24 mouse cellular contexts compared by ENCODE assay signal in the genomic region with DNA sequence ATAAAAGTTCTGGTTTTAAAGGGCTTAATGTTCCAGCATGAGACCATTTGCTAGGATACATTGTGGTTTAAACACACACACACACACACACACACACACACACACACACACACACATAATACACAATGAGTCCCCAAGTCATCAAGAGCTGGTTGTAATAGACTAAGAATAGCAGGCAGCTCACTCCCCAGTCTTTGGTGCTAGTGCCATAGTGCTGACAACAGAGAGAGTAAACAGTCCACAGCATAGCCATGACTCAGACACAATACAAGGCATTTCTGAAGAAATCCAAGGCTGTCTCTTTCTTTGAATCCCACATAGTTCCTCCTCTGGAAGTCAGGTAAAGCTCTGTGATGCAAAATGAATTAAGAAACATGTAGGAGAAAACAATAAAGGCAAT. TPM values are rescaled to one million over a fixed set of nuclear protein-coding genes. Genes with fewer than 3 reads are reported as not detected.
"Had no signal": no experiment of that assay in that cellular context is flagged by ENCODE, and none has a peak within 500 bp of the region (broad histone marks: within the 10 kb centered on the region; RNA-seq: fewer than 3 reads in every experiment).

No protein-coding gene starts in this region.

- H3K27ac ChIP-seq: limb, embryonic 12.5 days; limb, embryonic 15.5 days; liver, embryonic 14.5 days; macrophage; midbrain, embryonic 12.5 days; midbrain, embryonic 15.5 days; neural tube, embryonic 12.5 days; neural tube, embryonic 15.5 days had no signal

- H3K36me3 ChIP-seq: limb, embryonic 12.5 days; limb, embryonic 15.5 days; midbrain, embryonic 12.5 days; midbrain, embryonic 15.5 days; neural tube, embryonic 12.5 days; neural tube, embryonic 15.5 days had no signal

- H3K4me2 ChIP-seq: limb, embryonic 12.5 days; limb, embryonic 15.5 days; liver, embryonic 11.5 days; lung, embryonic 14.5 days; midbrain, embryonic 12.5 days; midbrain, embryonic 15.5 days; neural tube, embryonic 12.5 days; neural tube, embryonic 15.5 days had no signal

- H3K27me3 ChIP-seq: limb, embryonic 12.5 days; limb, embryonic 15.5 days; midbrain, embryonic 12.5 days; midbrain, embryonic 15.5 days; neural tube, embryonic 12.5 days; neural tube, embryonic 15.5 days had no signal

- DNase-seq: kidney, postnatal 14 days; kidney, postnatal 4 days; left cerebral cortex, postnatal 4 days; liver, postnatal 0 days; lung, embryonic 14.5 days; right cerebral cortex, adult 18-20 months; right cerebral cortex, postnatal 14 days; right cerebral cortex, postnatal 4 days; thymus, postnatal 25 days had no signal

- H3K4me1 ChIP-seq: limb, embryonic 12.5 days; limb, embryonic 15.5 days; midbrain, embryonic 12.5 days; midbrain, embryonic 15.5 days; neural tube, embryonic 12.5 days; neural tube, embryonic 15.5 days had no signal

- ATAC-seq: liver, postnatal 0 days; lung, postnatal 0 days; midbrain, embryonic 15.5 days had no signal

- H3K4me3 ChIP-seq: limb, embryonic 12.5 days; limb, embryonic 15.5 days; midbrain, embryonic 12.5 days; midbrain, embryonic 15.5 days; neural tube, embryonic 12.5 days; neural tube, embryonic 15.5 days had no signal

- H3K9me3 ChIP-seq: limb, embryonic 12.5 days; limb, embryonic 15.5 days; midbrain, embryonic 12.5 days; midbrain, embryonic 15.5 days; neural tube, embryonic 12.5 days; neural tube, embryonic 15.5 days had no signal

- H3K9ac ChIP-seq: limb, embryonic 12.5 days; limb, embryonic 15.5 days; liver, embryonic 14.5 days; liver, postnatal 0 days; lung, embryonic 14.5 days; midbrain, embryonic 12.5 days; midbrain, embryonic 15.5 days; neural tube, embryonic 12.5 days; neural tube, embryonic 15.5 days had no signal

RNA-seq across cellular contexts. Expression of a gene that starts 20.8 kb away (rescaled TPM):
- total RNA-seq: left cerebral cortex, adult 8-10 months; left cerebral cortex, postnatal 14 days; left cerebral cortex, postnatal 4 days had no signal
- polyA plus RNA-seq: liver, embryonic 11.5 days; liver, embryonic 14.5 days; liver, postnatal 0 days; macrophage; midbrain, embryonic 12.5 days had no signal

RNA-seq across cellular contexts. Expression of a gene that starts 44.2 kb away (rescaled TPM):
- total RNA-seq: layer of hippocampus, adult 18-20 months; layer of hippocampus, postnatal 14 days; left cerebral cortex, adult 8-10 months; left cerebral cortex, postnatal 14 days; left cerebral cortex, postnatal 4 days; megakaryocyte, adult 5-6 weeks had no signal
- polyA plus RNA-seq: limb, embryonic 12.5 days; macrophage; midbrain, embryonic 12.5 days; midbrain, embryonic 15.5 days; neural tube, embryonic 12.5 days; neural tube, embryonic 15.5 days had no signal
